Mouse (Mus musculus): ENCODE data around the gene Rere. TPM values are rescaled to one million over a fixed set of nuclear protein-coding genes. Genes with fewer than 3 reads are reported as not detected.

Rere gene
- polyA plus RNA-seq, 1 experiment from 2014 or later, result 26.1 TPM

DNA sequence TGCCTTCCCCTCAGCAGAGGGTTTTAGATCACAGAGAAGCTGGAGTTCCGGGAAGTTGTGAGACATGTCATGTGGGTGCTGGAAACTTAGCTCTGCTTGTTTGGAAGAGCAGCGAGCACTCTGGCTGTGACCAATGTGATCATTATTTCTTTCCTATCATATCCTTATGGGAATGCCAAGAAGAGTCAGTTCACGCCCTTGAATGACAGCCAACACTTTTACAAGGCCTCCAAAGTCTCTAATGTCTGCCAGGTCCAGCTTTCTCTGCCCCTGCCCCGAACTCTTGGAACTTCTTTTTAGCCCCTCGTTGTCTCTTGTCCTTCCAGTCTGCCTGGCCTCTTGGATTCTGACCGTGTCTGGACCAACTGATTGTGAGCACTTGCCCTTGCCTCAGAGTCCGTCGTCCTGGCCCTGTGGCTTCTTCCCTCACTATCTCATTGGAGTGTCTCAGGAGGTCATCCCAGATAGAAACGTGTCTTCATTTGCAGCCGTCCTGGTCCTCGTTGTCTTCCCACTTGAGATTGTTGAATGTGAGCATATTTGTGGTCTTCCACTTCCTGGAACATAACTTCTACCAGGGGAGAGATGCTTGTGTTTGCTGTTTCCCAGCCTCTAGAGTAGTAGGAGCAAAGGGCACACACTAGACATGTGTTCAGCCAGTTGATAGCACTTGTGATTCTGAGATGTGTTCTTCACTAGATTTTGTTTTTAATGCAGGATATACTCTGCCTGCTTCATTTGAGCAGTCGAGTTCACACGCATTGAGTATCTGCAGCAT, 120.6 kb downstream of the Rere start:
- H3K4me3 ChIP-seq, result no peak overlapping the region
- H3K36me3 ChIP-seq (ENCODE audit: poor library complexity, severe bottlenecking), result peaks cover 9% of the 10 kb centered on the region
- peaks cover 75% of the 10 kb centered on the region for H3K4me1 ChIP-seq
- H3K9ac ChIP-seq, result peak overlapping the region; percentile 27
- no peak for ATAC-seq
- H3K4me2 ChIP-seq, result no peak overlapping the region
- H3K9me3 ChIP-seq (replicated peaks), result no peaks in the 10 kb centered on the region
- 85% methylated on average over 13 of the region's 13 CpGs for WGBS
- H3K27me3 ChIP-seq, result no peaks in the 10 kb centered on the region
- no peak overlapping the region for H3K27ac ChIP-seq

DNA sequence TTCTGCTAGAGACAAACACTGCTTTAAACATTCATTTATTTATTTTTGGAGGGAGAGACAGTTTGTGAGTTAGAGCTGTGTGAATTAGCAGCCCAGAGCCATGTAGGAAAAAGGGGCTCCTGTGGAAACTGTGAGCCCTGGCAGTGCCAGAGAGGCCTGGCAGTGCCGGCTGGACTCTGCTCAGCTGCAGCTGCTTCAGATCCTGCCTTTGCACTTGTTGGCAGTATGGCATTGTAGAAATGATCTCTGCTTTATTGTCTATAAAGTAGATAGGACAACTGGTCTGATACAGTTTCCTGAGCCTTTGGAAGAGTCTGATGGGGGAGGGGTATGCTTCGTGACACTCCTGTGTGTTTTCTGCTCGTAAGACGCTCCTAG, 121.2 kb downstream of the Rere start:
- H3K4me3 ChIP-seq, result no peak overlapping the region
- peaks cover 15% of the 10 kb centered on the region for H3K36me3 ChIP-seq (ENCODE audit: poor library complexity, severe bottlenecking)
- 66% methylated on average over 4 of the region's 4 CpGs for WGBS
- peak overlapping the region; percentile 27 for H3K9ac ChIP-seq
- H3K4me2 ChIP-seq, result no peak overlapping the region
- H3K27me3 ChIP-seq, result no peaks in the 10 kb centered on the region
- H3K27ac ChIP-seq, result no peak overlapping the region
- H3K4me1 ChIP-seq, result peaks cover 69% of the 10 kb centered on the region
- H3K9me3 ChIP-seq (replicated peaks), result no peaks in the 10 kb centered on the region
- ATAC-seq, result no peak

DNA sequence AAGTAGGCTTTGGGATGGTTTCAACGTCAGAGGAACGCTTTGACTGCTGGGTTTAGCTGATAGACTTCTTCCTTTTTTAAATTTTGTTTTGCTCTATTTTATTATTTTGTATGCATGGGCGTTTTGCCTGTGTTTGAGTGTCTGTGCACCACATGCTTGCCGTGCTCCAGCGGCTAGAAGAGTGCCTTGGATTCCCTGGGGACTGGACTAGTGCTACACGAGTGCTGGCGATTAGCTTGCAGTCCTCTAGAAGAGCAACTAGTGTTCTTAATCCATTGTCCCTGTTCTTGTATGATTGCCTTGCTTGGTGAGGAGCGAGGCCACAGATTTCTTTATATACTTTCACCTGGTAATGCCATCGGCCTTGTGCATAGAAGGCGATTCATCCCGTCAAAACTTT, 122.5 kb downstream of the Rere start:
- Histone ChIP-seq H3K27ac (no peak overlapping the region), H3K4me1 (peaks cover 56% of the 10 kb centered on the region), H3K4me2 (no peak overlapping the region), H3K9me3 (replicated peaks) (no peaks in the 10 kb centered on the region), H3K9ac (no peak overlapping the region), H3K27me3 (no peaks in the 10 kb centered on the region), H3K4me3 (no peak overlapping the region), H3K36me3 (ENCODE audit: poor library complexity, severe bottlenecking) (peaks cover 24% of the 10 kb centered on the region)
- ATAC-seq, result no peak
- WGBS, result 63% methylated on average over 11 of the region's 11 CpGs

DNA sequence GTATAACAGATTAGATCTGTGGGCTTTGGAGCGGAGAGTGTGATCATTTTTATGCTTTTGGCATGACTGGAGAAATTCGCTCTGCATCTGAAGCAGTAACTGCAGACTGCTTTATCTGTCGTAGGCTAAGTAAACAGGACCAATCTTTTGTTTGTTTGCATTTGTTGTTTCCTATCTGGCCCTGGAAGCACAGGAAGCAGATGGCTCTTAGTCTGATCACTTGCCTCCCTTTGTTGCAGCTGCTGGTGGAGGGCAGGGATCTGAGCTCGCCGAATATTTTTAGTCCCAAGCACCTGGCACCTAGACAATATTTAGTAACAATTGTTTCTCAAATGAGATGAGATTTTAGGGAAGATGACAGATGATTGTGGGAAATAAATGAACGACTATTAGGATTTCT, 123.1 kb downstream of the Rere start:
- Histone ChIP-seq H3K27ac (peak overlapping the region; percentile 68), H3K36me3 (ENCODE audit: poor library complexity, severe bottlenecking) (peaks cover 24% of the 10 kb centered on the region), H3K9ac (peak overlapping the region; percentile 32; the same call in 1 of the 2 replicates), H3K4me1 (peaks cover 53% of the 10 kb centered on the region), H3K4me2 (no peak overlapping the region; the same call in 1 of the 2 replicates), H3K4me3 (no peak overlapping the region), H3K9me3 (replicated peaks) (no peaks in the 10 kb centered on the region), H3K27me3 (no peaks in the 10 kb centered on the region)
- 37% methylated on average over 6 of the region's 6 CpGs for WGBS
- ATAC-seq, result no peak

DNA sequence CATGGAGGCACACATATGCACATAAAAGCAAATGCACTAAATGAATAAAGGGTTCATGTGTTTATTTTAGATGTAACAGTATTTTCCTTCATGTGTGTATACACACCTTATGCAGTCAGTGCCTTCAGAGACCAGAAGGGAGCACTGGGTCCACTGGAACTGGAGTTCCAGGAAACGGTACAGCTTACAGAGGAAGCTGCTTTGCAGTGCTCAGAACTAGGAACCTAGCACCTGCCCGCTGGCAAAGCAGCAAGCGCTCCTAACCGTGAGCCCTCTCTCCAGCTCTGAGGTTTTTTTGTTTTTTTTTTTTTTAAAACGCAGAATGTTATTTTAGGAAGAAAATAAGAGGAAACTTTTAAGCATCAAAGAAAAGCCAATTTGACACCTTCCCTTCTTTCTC, 124.3 kb downstream of the Rere start:
- WGBS, result 60% methylated on average over 5 of the region's 5 CpGs
- Histone ChIP-seq H3K4me1 (peaks cover 53% of the 10 kb centered on the region), H3K4me2 (no peak overlapping the region), H3K36me3 (ENCODE audit: poor library complexity, severe bottlenecking) (peaks cover 30% of the 10 kb centered on the region), H3K9ac (no peak overlapping the region), H3K27ac (no peak overlapping the region), H3K4me3 (no peak overlapping the region), H3K27me3 (no peaks in the 10 kb centered on the region), H3K9me3 (replicated peaks) (no peaks in the 10 kb centered on the region)
- ATAC-seq, result no peak

DNA sequence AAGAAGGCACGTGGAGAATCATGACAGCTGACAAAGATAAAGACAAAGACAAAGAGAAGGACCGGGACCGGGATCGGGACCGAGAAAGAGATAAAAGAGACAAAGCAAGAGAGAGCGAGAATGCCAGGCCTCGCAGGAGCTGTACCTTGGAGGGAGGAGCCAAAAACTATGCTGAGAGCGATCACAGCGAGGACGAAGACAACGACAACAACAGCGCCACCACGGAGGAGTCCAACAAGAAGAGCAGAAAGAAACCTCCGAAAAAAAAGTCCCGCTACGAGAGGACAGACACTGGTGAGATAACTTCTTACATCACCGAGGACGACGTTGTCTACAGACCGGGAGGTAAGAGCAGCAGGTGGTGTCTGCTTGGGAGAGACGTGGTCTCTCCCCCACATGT, 124.9 kb downstream of the Rere start:
- Histone ChIP-seq H3K9ac (no peak overlapping the region), H3K4me3 (no peak overlapping the region), H3K27ac (no peak overlapping the region; the same call in 1 of the 2 replicates), H3K4me2 (no peak overlapping the region), H3K4me1 (peaks cover 48% of the 10 kb centered on the region), H3K27me3 (no peaks in the 10 kb centered on the region), H3K9me3 (replicated peaks) (no peaks in the 10 kb centered on the region), H3K36me3 (ENCODE audit: poor library complexity, severe bottlenecking) (peaks cover 30% of the 10 kb centered on the region)
- WGBS, result 65% methylated on average over 21 of the region's 21 CpGs
- ATAC-seq, result no peak

DNA sequence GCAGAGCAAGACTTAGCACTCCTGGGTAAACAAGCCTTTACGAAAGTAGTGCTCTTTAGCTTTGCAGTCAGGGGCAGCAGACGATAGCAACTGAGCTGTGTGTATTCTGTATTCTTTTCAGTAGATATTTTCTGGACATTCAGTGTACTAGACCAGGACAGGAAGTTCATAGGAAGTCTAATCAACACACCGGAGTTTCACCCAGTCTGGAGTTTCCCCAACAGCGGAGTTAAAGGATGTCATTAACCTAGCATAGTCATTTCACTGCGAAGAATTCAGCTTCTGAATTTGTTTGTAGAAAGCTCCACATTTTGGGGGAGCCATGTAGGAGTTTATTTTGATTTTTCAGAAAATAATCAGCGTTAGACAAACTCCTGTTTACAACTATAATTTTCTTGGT, 125.4 kb downstream of the Rere start:
- H3K4me1 ChIP-seq, result peaks cover 44% of the 10 kb centered on the region
- H3K4me3 ChIP-seq, result no peak overlapping the region
- H3K36me3 ChIP-seq (ENCODE audit: poor library complexity, severe bottlenecking), result peaks cover 30% of the 10 kb centered on the region
- H3K9me3 ChIP-seq (replicated peaks), result no peaks in the 10 kb centered on the region
- no peaks in the 10 kb centered on the region for H3K27me3 ChIP-seq
- 96% methylated on average over 6 of the region's 6 CpGs for WGBS
- H3K9ac ChIP-seq, result no peak overlapping the region
- no peak overlapping the region for H3K4me2 ChIP-seq
- H3K27ac ChIP-seq, result no peak overlapping the region
- no peak for ATAC-seq

DNA sequence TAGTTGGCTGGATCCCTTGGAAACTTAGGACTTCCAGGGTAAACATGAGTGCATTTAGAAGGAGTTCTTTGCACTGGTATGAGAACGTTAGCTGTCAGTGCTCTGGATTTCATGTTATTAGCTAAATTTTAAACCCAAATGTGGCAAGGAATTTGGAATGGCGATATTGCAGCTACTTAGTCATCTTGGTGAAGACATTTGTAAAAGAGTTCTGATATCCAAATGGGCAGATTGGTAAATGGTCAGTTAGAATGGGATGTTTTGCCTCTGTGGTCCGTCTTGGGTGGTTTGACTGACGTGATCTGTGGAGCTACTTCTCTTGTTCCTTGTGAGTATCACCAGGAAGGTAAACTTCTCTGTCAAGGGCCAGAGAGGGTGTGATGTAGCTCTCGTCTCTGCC, 132.8 kb downstream of the Rere start:
- no peak overlapping the region for H3K27ac ChIP-seq
- H3K4me3 ChIP-seq, result no peak overlapping the region
- H3K27me3 ChIP-seq, result no peaks in the 10 kb centered on the region
- H3K4me1 ChIP-seq, result peaks cover 11% of the 10 kb centered on the region
- ATAC-seq, result no peak
- H3K9me3 ChIP-seq (replicated peaks), result no peaks in the 10 kb centered on the region
- H3K36me3 ChIP-seq (ENCODE audit: poor library complexity, severe bottlenecking), result peaks cover 13% of the 10 kb centered on the region; the same call in 1 of the 2 replicates
- H3K9ac ChIP-seq, result no peak overlapping the region
- no peak overlapping the region for H3K4me2 ChIP-seq
- 84% methylated on average over 5 of the region's 5 CpGs for WGBS

DNA sequence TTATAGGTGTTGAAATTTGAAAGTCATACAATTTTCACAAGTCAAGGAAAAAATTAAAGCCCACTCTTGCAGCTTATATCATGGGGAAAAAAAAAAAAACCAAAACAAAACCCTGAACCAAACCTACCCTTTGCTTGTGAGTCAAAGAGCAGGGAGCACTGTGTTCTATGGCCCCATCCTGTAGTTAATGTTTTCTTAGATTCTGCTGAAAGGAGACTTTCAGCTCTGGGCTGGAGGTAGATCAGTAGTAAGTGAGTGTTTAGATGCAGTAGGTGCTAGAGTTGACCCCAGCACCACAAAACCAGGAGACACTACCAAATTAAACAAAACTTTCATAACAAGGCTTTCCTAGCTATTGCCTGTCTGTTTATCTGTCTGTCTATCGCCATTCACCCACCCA, 133.3 kb downstream of the Rere start:
- H3K4me1 ChIP-seq, result peaks cover 11% of the 10 kb centered on the region
- no peak overlapping the region for H3K4me2 ChIP-seq
- no peak overlapping the region for H3K4me3 ChIP-seq
- no peak overlapping the region for H3K27ac ChIP-seq
- no peak for ATAC-seq
- no peaks in the 10 kb centered on the region for H3K9me3 ChIP-seq (replicated peaks)
- WGBS, result 97% methylated on average over 1 of the region's 1 CpGs
- H3K27me3 ChIP-seq, result no peaks in the 10 kb centered on the region
- H3K9ac ChIP-seq, result no peak overlapping the region
- H3K36me3 ChIP-seq (ENCODE audit: poor library complexity, severe bottlenecking), result peaks cover 13% of the 10 kb centered on the region; the same call in 1 of the 2 replicates

DNA sequence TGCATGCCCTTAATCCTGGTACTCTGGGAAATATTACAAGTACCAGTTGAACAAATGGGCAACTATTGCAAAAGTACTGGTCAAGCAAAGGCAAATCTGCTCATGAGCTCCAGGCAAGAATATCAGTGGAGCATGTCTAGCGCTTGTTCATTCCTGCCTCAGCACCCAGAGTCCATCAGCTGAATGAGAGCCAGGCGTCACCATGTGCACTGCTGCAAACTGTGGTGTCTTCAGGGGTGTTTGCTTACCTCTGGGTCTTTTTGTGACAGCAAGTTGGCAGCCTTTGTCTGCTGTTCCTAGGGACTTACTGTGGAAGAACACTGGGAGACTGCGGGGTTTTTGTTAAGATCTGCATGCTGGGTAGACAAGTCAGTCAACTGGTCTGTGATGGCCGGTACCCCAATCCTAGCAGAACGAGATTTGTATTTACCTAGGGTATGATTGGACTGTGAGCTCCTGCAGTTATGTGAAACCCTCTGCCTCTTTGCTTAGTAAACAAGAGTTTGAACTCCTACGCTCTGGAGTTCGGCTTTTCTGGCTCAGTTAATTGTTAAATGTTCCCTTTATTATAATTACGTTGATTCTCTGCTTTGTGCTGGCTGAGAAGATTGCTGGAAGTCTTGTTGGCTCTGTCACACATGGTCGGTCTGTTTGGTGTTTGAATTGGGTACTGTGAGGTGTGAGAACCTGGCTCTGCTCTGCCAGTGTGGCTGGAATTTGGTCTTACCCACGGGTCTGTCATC, 134.0 kb downstream of the Rere start:
- no peak for ATAC-seq
- Histone ChIP-seq H3K4me3 (no peak overlapping the region), H3K27ac (peak overlapping the region; percentile 19; the same call in 1 of the 2 replicates), H3K4me2 (no peak overlapping the region), H3K36me3 (ENCODE audit: poor library complexity, severe bottlenecking) (peaks cover 8% of the 10 kb centered on the region; the same call in 1 of the 2 replicates), H3K9ac (no peak overlapping the region), H3K4me1 (peaks cover 14% of the 10 kb centered on the region), H3K27me3 (no peaks in the 10 kb centered on the region), H3K9me3 (replicated peaks) (no peaks in the 10 kb centered on the region)
- 57% methylated on average over 10 of the region's 10 CpGs for WGBS

DNA sequence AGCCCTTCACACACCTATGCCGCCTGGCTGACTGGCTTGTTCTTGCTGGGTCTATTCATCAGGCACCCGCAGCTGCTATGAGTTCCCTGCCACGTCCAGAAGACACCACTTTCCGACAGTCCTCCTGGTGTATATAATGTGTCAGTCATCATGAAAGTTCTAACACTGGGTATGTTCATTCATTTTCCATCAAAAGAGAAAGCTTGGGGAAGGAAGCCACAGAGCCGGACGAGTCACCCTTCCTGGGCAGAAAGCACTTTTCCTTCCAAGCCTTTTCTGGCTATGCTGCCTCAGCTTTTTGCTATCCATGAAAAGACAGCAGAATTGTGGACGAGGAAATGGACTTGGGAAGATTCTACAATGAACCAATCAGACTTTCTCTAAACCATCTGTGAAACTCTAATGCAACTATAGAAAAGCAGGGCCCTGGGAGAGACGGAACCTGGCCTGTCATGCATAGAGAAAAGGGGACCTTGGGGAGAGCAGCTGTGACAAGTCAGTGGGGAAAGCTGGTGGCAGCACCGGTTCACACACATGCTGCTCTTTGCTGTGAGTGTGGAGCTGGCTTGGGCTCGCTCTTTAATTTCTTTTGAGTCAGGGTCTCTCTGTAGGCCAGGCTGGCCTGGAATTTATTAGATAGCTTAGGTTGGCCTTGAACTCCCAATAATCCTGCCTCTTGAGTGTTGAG, 139.3 kb downstream of the Rere start:
- H3K9me3 ChIP-seq (replicated peaks), result no peaks in the 10 kb centered on the region
- no peak overlapping the region for H3K9ac ChIP-seq
- H3K4me1 ChIP-seq, result peaks cover 12% of the 10 kb centered on the region
- ATAC-seq, result no peak
- peaks cover 4% of the 10 kb centered on the region; the same call in 1 of the 2 replicates for H3K36me3 ChIP-seq (ENCODE audit: poor library complexity, severe bottlenecking)
- H3K27ac ChIP-seq, result peak overlapping the region; percentile 31; the same call in 1 of the 2 replicates
- no peak overlapping the region for H3K4me3 ChIP-seq
- no peaks in the 10 kb centered on the region for H3K27me3 ChIP-seq
- 81% methylated on average over 10 of the region's 10 CpGs for WGBS
- no peak overlapping the region for H3K4me2 ChIP-seq
